Mouse (Mus musculus): ENCODE measurements around the gene Nebl.

Gene Nebl

GRCm38 (mm10) chr2:17705964-17706363, 25.3 kb downstream of the Nebl start:
- no peak for DNase-seq

GRCm38 (mm10) chr2:17705426-17705825, 25.8 kb downstream of the Nebl start:
- no peak for DNase-seq

DNA sequence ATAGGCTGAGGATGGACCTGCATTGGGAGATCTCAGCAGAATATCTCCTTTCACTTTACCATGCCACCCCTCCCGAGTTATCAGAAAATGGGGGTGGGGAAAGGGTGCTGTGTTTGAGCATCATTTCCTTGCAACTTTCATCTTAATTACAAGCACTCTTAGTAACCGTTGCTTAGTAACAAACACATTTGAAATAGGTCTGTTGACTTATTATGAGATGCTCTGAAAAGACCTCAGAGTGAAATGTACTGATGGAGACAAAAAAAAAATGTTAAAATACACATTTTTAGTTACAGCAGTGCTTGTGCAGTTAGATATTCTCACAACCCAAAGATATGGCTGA, 28.1 kb downstream of the Nebl start:
- DNase-seq: no peak

GRCm38 (mm10) chr2:17702481-17703169, 28.6 kb downstream of the Nebl start:
- DNase-seq: peak; percentile 39

DNA sequence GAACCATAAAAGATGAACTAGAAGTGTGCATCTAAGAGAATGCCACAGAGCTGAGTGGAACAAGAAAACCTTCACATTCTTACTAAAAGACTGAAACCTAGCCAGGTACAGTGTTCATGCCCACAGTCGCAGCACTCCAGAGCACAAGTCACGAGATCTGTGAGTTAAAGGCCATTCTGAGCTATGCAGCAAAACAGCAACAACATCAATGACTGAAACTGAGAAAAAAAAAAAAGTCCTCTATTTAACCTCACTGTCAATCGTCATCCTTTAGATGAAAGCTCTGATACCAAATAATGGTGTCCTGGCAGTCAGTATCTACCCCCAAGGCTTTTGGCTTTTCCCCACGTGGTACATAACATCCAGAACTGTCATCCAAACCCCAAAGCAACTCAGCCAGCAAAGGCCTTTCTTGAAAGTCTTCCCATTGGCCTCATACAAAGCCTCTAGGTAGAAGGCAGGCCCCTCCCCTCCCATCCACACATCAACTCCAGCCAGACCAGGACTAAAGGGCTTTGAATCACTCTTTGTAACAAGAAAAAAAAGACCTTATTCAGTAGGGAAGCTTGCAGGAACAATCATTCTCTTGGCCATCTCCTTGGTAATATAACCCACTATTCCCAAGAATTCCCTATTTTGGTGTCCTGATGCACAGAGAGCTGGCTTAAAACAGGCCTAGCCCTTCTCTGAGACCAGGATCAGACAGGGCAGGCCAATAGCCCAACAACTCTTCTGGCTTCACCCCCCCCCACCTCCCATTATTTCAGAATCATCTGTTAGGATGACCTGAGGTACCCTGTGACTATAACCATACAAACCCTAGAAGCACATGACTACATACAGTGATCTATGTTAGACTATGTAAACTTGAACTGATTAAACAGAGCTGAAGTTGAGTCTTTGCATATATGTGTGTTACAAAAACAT, 32.8 kb downstream of the Nebl start:
- peak; percentile 32 for DNase-seq

DNA sequence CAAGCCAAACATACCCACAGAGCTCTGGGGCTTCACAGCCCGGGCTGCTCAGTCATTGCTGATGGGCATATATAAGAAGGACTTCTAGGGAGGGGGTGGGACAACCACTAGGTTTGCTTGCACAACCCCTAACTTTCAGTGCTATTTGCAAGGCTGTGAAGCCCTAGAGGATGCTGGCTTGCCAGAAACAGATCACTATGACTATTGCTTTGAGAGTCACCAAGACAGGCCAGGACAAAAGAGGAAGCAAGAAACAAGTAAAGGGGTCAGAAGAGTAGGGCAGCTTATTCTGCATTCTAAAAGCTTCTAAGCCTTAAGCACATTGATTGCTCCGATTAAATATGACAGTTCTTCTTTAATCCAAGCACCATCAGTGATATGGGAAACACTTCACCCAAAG, 38.3 kb downstream of the Nebl start:
- no peak for DNase-seq

GRCm38 (mm10) chr2:17690264-17690663, 41.0 kb downstream of the Nebl start:
- no peak for DNase-seq

- no peak for DNase-seq
These were observed 44.1 kb downstream of the Nebl start for GRCm38 (mm10) chr2:17687141-17687540.

GRCm38 (mm10) chr2:17683326-17684040, 47.8 kb downstream of the Nebl start:
- DNase-seq: no peak

DNA sequence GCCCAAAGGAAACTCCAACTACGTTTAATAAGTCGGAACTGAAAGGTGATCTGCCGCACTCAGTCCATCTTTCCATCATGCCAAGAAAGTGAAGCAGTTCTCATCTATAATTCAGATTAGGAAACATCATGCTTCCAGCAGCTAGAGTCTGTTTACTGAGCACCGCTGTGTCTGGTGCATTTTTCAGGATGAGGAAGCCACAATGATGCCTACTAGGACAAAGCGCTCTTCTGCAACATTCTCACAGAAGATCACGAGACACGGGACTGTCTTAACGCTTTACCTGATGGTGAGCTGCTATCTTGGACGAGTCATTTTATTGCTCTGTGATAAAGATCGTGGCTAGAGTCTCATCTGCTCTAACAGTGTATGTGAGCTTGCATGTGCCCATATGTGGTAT, 59.1 kb downstream of the Nebl start:
- no peak for DNase-seq

GRCm38 (mm10) chr2:17671566-17671965, 59.7 kb downstream of the Nebl start:
- no peak for DNase-seq

- DNase-seq: peak; percentile 75
These were observed 61.3 kb downstream of the Nebl start for GRCm38 (mm10) chr2:17669953-17670352.

GRCm38 (mm10) chr2:17669000-17669399, 62.3 kb downstream of the Nebl start:
- no peak for DNase-seq

GRCm38 (mm10) chr2:17658176-17658575, 73.1 kb downstream of the Nebl start:
- no peak for DNase-seq

DNA sequence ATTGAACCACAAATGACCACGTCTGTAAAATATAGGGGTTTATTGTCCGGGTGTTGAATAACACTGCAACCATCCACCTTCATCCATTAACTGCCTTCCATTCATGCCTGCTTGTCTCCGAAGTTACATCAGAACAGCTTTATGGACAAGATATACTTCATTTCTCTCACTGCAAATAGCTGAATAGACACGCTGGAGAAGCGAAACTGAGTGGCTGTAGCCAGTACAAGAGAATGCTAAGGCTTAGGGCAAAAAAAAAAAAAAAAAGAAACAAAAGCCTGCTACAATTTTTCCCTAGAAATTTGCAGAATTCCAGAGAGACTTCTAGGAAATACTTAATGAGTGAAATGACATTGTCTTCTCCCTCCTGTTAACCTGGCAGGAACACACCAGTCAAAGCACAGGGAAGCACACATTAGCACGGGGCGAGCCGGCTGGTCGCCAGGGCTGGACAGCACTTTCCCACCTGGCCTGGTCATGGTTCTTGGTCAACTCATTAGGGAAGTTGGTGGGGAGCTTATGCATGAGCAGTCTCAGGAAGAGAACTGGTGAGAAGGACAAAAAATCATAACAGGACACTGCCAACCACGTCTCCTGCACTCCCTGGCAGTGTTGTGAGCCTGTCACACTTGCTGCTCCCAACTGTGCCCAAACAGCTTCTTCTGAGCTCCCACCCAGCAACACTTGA, 81.0 kb downstream of the Nebl start:
- DNase-seq: no peak

- DNase-seq: no peak
These were observed 81.5 kb downstream of the Nebl start for GRCm38 (mm10) chr2:17649728-17650127.

GRCm38 (mm10) chr2:17644282-17645262, 86.7 kb downstream of the Nebl start:
- peak; percentile 77 for DNase-seq

DNA sequence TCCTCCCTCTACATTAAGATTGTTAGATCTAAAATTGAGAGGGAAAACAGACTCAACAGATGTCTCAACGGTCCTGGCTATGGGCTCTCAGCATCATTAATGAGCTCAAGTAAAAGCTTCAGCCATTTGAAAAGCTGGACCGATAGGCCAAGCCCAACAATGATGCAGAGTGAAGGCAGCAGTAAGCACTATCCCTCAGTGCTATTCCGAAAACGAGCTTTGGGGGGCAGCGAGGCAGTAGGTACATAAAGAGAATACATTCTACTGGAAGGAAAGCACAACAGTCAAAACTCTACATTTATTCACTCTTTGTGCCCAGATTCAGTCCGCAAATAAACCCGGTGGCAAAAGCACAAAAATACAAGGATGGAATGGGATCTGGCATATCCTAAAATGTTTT, 87.4 kb downstream of the Nebl start:
- peak; percentile 8 for DNase-seq

DNA sequence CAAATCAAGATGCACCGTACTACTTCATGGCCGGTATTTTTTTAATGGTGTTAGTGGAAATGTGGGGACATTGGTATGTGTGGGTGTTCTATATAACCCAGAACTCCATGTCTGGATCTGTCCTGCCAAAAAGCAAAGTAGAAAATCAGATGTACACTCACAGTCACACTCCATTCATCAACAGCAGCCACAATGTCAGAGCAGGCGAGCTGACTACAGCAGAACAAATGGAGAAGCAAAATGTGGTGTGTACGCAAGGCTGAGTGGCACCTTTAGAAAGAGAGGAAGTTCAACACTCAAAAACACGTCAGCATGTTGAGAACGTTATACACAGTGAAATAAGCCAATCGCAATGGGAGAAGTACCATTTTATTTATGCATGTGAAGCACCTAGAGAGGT, 88.5 kb downstream of the Nebl start:
- no peak for DNase-seq

- no peak for DNase-seq
These were observed 90.4 kb downstream of the Nebl start for GRCm38 (mm10) chr2:17640861-17641260.

GRCm38 (mm10) chr2:17638631-17639030, 92.6 kb downstream of the Nebl start:
- peak; percentile 3 for DNase-seq

- DNase-seq: no peak
These were observed 107.3 kb downstream of the Nebl start for GRCm38 (mm10) chr2:17623931-17624330.

Measured in embryo, embryonic 11 days (tissue).